Mouse (Mus musculus): ENCODE data around the gene Nfx1.

DNA sequence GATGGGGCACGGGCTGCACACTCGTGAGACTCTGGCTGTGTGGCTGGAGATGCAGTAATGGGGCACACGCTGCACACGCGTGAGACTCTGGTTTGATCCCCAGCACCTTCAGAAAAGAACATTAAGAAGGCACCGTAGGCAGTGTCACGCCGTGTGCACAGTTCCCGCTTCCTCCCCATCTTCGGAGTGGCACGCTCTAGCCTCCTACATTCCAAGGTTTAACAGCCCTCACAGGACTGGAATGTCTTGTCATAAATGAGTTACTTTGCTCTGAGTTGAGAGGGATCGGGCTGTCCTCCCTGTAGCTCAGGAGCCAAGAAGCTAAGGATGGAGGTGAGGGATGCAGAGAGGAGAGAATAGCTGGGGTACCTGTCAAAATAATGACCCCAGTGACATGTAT, 72.2 kb downstream of the Nfx1 start:
- TF ChIP-seq CTCF (IDR thresholded peaks at IDR 0.05; ENCODE audit: low read depth, low read length) (no peak), POLR2A (IDR thresholded peaks at IDR 0.05; ENCODE audit: extremely low read depth, insufficient read depth, low read length) (no peak)
